Mouse (Mus musculus) midbrain, embryonic 14.5 days (tissue): ENCODE results near the gene Cela1. TPM values are rescaled to one million over a fixed set of nuclear protein-coding genes. Genes with fewer than 3 reads are reported as not detected.

ENCODE experiments used
- microRNA-seq: library from miRNA; unstranded; fragments of <30 nt; microRNA quantifications from one replicate; pipeline ENCODE4, GENCODE M21; 2016
- polyA plus RNA-seq: library from polyadenylated mRNA; unstranded; fragments of >200 nt; fragmentation: Nextera tagmentation; extraction: Ambion mirVana; gene quantifications from 2 replicates; pipeline ENCODE4 v1.2.1, GENCODE M21; 2014

Cela1 gene
- polyA plus RNA-seq, 1 experiment from 2014 or later = 0.74 TPM

Small RNAs within 50 kb of the gene (microRNA-seq; reads per million reads assigned to microRNA genes)
- gene Mir6961 = not detected

Other genes with a start within 250 kb of the Cela1 start
- 44.8 and 51.9 TPM in 2 replicates for gene Letmd1, start 218.9 kb downstream of the Cela1 start, polyA plus RNA-seq
- gene Csrnp2, start 192.4 kb downstream of the Cela1 start, polyA plus RNA-seq = 51.9 and 53.5 TPM in 2 replicates
- 30.1 and 35.8 TPM in 2 replicates for gene Tfcp2, start 135.9 kb downstream of the Cela1 start, polyA plus RNA-seq
- 45.6 and 47.3 TPM in 2 replicates for gene Pou6f1, start 87.9 kb downstream of the Cela1 start, polyA plus RNA-seq
- 139 and 171 TPM in 2 replicates for gene Dazap2, start 72.6 kb downstream of the Cela1 start, polyA plus RNA-seq
- gene Smagp, start 51.0 kb downstream of the Cela1 start, polyA plus RNA-seq = 0.78 and 3.6 TPM in 2 replicates
- 0.61 and 1.8 TPM in 2 replicates for gene Bin2, start 18.4 kb downstream of the Cela1 start, polyA plus RNA-seq
- 0.14 TPM in 1 of 2 replicates, not detected in the other for gene Galnt6, start 41.5 kb upstream of the Cela1 start, polyA plus RNA-seq
- gene Slc4a8, start 73.8 kb upstream of the Cela1 start, polyA plus RNA-seq = 24.2 and 32.3 TPM in 2 replicates
- 19.0 and 21.1 TPM in 2 replicates for gene Scn8a, start 181.9 kb upstream of the Cela1 start, polyA plus RNA-seq